Mouse (Mus musculus): Measurements from ENCODE around the gene Tmem17.

Gene Tmem17

DNA sequence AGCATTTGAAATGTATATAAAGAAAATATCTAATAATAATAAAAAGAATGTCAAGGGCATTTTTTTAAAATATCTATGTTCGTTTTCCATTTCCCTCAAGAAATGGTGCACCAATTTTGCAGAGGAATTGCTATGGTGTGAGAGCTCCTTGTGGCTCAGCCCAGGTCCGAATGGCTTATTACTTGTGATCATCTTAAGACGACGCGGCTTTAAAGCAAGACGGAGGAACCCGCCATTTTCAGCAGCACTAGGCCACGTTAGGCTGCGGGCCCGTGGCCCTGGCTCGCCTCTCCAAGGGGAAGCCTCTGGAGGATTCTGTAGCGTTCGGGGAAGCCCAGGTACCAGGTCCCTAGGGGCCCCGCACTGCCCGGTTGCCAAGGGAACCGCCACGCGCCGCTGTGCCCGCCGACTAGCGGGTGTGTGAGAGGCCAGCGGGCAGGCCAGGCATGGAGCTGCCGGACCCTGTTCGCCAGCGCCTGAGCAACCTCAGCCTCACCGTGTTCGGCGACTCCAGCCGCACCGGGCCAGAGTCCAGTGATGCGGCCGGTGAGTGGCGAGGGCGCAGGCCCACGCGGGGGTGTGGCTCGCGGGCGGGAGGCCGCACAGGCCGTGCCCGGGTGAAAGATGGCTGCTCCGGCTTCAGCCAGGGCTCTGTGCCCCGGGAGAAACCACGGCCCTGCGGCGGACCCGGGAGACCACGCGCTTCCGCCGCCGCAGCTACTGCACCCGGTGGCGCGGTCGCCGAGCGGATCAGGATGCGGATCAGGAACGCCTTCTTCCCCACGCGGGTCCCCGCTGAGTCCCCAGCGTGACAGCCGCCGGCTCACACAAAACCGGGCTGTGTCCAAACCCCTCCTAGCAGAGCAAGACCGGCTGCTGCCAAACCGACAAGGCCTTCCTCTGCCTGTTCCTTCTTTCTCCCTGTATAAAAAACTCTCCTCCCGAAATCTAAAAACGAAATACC is at the start of gene Tmem17:
TSS of gene Tmem17 (plus strand) at position 51 of the 964 bp plus-strand sequence.
- peak; percentile 55 for DNase-seq (ENCODE audit: low spot score)

- no peak for DNase-seq (ENCODE audit: low spot score)
These were observed 31.9 kb upstream of the Tmem17 start for GRCm38 (mm10) chr11:22479836-22480619.

DNA sequence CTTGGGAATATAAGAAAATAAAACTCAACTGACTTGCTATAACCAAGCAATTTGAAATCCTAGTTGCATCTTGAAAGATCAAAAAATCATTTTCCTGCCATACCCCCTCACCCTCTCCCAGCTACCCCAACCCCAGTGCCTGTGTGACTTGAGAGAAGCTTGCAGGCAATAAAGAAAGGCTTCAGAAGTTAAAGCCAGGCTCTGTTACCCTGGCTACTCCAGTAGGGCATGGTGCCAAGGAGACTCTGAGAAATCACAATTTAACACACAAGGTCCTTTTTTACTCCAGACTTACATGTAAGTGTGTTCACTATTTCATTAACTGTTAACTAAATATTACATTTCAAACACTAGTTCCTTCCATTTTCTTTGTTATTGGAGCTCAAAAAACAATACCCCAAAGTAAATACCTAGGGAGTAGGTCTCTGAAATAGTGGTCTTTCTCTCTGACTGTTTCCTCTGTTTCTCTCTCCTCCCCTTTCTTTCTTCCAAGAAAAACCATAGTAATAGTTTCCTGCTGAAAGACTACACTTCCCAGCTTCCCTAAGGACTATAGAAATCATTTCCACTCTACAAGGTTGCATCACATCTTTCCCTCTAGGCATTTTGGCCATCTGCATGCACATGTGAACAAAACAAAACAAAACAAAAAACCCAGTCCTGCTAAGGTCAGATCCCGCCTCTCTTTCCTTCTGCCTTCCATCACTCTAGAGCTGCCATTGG is 30.1 kb upstream of the Tmem17 start:
- no peak for DNase-seq (ENCODE audit: low spot score)

- no peak for DNase-seq (ENCODE audit: low spot score)
These were observed 29.5 kb upstream of the Tmem17 start for GRCm38 (mm10) chr11:22482362-22482760.

DNA sequence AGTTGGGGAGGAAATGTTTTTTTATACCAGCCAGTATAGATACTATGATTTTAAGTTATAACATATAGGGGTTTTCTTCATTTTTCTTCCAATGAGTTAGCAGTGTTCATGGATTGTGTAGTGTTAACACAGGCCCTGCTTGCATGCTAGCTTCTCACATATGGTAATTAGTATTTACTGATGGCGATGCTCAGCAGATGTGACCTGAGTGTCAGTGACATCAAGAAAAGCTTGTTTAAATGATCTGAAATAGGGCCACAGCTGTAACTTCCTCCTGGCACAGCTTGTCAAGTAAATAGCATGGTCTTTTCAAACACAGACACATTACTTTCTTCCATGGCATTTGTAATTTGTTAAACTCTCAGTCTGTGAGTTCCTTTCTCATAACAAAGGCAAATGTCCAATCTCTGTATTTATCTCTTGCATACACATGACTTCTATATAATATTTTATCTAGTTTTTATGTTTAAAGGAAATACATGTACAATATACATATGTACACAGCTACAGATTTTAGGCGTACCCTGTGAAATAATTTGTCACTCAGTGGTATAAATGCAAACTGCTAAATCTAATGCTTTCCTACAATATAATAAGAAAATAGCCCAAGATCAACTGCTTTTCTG is 18.1 kb upstream of the Tmem17 start:
- DNase-seq (ENCODE audit: low spot score): no peak

GRCm38 (mm10) chr11:22494941-22495340 is 16.9 kb upstream of the Tmem17 start:
- DNase-seq (ENCODE audit: low spot score): no peak

- DNase-seq (ENCODE audit: low spot score): no peak
These were observed 12.5 kb upstream of the Tmem17 start for GRCm38 (mm10) chr11:22499396-22499795.

DNA sequence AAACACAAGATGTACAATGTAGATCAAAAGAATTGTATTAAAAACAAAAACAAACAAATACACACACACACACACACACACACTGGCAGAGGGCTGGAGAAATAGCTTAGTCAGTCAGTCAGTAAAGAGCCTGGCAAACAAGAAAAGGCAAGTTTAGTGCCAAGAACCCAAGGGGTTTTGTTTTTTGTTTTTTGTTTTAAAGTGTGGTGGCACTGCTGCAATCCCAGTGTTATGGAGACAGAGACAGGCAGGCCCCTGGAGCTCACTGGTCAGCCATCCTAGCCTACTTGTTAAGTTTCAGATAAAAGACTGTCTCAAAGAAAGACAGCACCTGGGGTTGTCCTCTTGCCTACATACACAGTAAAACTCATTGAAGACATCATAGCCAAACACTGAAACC is 12.0 kb upstream of the Tmem17 start:
- DNase-seq (ENCODE audit: low spot score): no peak

DNA sequence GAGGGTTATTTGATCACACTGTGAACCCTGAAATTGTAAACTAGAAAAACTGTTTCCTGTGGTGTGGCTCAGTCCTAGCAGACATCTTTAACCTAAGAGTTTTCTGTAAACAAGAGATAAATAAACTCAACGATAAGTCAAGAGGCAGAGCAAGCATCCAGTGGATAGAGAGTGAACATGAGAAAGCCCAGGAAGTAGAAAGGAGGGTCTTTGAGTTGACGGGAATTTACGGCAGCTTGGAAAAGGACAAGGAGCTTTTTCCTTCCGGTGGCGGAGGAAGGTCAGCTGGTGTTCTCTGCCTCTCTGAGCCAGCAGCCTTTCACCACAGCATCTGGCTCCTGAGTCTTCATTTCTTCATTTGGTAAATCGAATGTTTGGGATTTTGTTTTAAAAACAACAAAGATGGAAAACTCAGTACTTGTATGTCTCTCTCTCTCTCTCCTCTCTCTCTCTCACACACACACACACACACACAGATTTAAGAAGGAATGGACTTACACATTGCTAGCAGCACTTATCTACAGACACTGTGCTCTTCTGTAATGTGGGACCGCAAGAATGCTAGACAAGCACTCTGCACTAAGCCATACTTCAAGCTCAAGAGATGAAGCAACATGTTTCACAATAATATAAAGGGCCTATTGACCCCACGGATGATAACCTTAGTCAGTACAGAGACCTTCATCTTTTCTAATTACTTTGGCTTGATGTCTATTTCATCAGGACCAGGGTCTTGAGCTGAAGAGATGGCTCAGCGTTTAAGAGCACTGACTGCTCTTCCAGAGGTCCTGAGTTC is 10.9 kb upstream of the Tmem17 start:
- no peak for DNase-seq (ENCODE audit: low spot score)

GRCm38 (mm10) chr11:22513075-22513474 is 1.2 kb downstream of the Tmem17 start:
- DNase-seq (ENCODE audit: low spot score): no peak

DNA sequence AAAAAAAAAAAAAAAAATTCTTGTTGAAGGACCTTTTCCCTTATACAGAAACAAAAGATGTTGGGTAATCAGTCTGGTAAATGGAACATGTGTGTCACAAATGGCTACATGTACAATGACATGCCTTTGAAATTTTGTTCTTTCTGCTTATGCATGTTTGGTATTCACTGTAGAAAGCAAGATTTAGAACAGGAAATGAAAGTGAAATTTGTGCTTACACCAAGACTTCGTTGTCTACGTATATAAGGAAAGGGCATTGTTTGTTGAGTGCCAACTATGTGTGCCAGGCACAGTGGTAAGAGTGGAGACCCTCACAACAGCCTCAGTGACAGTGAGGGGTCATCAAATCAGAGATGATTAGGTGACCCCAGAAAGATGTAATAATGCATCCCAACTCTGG is 3.2 kb downstream of the Tmem17 start:
- DNase-seq (ENCODE audit: low spot score): no peak

GRCm38 (mm10) chr11:22518445-22518844 is 6.6 kb downstream of the Tmem17 start:
- DNase-seq (ENCODE audit: low spot score): no peak

DNA sequence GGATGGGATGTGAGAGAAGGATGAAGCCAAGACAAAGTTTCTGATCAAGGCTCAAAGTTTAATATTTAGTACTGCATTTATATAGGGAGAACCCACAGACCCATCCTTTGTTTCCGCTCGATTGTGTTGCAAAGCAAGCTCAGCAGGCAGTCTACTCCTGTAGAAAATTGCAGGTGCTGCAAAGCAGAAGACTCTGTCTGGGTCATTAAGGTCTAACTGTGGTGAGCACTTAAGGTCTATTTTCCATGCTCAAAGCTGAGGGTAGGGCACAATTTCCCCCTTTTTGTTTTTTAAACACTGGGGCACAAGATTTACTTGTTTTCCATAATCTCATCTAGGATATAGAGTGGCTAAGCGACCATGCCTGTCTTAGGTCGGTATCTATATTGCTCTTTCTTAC is 8.4 kb downstream of the Tmem17 start:
- DNase-seq (ENCODE audit: low spot score): no peak

DNA sequence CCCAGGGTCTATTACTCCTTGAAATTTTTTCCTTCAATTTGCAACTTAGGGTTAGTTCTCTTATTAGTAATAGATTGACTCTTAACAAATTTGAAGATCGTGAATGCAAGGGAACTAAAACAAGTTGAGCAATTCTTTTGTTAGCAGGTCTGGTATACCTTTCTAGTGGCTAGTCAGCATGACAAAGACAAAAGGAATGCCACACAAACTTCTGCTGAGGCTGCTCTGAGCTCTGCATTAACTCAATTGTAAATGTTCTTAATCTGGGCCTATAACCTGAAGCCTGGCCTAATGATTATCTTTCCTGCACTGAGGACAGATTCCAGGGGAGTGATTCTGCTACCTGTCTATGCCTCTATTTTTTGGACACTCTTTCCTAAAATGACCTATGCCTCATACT is 12.7 kb downstream of the Tmem17 start:
- no peak for DNase-seq (ENCODE audit: low spot score)

DNA sequence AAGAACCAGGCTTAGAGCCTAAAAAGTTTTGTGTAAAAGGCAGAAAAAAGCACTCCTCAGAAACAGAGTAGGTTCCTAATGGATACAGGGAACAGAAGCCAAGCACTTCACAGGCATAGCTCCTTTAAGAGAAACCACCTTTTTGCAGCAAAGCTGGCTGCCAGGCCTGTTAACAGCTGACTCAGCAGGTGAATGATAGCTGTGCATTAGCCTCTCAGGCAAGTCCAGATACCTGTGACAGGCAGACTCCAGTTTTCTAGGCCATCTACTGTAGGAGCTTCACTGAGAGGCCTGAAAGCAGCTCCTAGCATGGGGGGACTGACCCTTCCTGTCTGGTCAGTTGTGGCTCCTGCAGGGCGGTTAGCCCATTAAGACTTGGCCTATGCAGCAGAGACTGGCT is 28.7 kb downstream of the Tmem17 start:
- DNase-seq (ENCODE audit: low spot score): no peak

- DNase-seq (ENCODE audit: low spot score): no peak
These were observed 48.2 kb downstream of the Tmem17 start for GRCm38 (mm10) chr11:22560061-22560460.

DNA sequence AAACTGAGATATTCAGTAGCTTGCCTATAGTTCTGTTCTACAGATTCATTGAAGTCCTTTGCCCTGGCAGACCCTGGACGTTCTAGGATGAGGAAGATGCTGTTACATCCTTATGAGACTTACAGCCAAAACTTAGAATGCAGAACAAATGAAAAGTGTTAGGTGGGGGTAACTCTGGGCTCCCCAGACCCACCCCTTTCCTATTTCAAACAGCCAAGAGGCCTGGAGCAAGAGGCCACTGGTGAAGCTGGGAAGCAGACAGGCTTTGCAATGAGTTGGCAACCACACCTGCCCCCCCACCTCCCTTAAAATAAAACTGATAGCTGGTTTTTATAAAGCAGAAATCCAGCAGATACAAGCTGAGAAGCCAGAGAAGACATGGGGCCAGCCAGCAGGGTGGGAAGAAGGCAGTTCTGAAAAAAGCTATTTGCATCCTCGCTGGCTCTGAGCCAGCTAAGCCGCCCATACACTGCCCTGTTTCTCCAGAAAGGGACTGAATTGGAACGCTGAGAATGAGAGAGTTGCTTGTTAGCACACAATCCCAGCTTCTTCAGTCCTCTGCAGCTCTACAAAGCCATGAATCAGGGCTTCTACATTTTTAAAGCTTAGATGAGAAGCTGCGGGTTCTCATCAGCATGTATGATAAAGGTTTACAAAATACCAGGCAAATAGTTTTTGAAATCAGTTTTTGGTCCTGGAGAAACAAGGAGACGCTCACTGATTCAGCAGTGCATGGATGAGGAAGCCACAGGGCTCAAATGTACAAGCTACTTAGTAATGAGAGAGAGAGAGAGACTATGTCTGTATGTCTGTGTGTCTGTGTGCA is 48.8 kb downstream of the Tmem17 start:
- DNase-seq (ENCODE audit: low spot score): no peak

DNA sequence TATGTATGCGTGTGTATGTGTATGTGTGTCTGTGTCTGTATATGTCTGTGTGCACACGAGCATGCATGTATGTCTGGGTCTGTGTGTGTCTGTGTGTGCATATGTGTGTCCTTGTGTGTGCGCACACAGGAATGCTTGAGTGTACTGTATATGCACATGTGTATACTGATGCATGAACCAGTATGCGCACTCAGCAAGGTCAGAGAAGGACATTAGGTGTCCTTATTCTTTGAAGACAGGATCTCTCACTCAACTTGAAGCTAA is 49.4 kb downstream of the Tmem17 start:
- DNase-seq (ENCODE audit: low spot score): no peak

DNA sequence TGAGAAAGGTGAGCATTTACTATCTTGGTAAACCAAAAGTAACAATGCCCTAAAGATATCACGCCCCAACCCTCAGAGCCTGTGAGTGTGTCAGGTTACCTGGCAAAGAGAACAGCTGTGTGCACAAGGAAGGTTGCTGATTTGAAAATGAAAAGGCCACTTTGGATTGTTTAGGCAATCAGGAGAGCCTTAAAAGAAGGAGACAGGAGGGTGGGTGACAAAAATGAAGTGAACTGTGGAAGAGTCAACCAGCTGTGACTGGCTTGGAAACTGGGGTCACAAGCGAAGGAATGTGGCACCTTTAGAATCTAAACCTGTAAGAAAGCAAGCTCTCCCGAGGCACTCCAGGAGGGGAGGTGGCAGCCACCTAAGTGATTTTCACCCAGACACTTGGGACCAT is 51.8 kb downstream of the Tmem17 start:
- DNase-seq (ENCODE audit: low spot score): no peak

GRCm38 (mm10) chr11:22564676-22565075 is 52.8 kb downstream of the Tmem17 start:
- no peak for DNase-seq (ENCODE audit: low spot score)

Measured in c-Kit-positive CD71-positive TER-119-positive erythroid progenitor cells, embryonic 14.5 days (primary cell).